Mouse (Mus musculus) spleen, postnatal 36 days (tissue): ENCODE measurements around the gene Galnt16.

Source experiments
- DNase-seq, 2 experiments: peaks; one replicate each; pipeline ENCODE4 v3.0.0; 2022; ENCODE audit warnings: low spot score in 2 of 2, mixed read lengths in 1 of 2

Galnt16 gene

GRCm38 (mm10) chr12:80598236-80598635 lies 80.2 kb downstream of the Galnt16 start:
- no peak for DNase-seq

GRCm38 (mm10) chr12:80598756-80599155 lies 80.7 kb downstream of the Galnt16 start:
- DNase-seq = no peak

- no peak for DNase-seq
Measured at GRCm38 (mm10) chr12:80601597-80602269, 83.7 kb downstream of the Galnt16 start.

GRCm38 (mm10) chr12:80602432-80602831 lies 84.4 kb downstream of the Galnt16 start:
- no peak for DNase-seq

GRCm38 (mm10) chr12:80603566-80603965 lies 85.5 kb downstream of the Galnt16 start:
- no peak for DNase-seq

- DNase-seq = no peak
Measured at GRCm38 (mm10) chr12:80604218-80604617, 86.1 kb downstream of the Galnt16 start.

GRCm38 (mm10) chr12:80608576-80608975 lies 90.5 kb downstream of the Galnt16 start:
- DNase-seq = no peak

GRCm38 (mm10) chr12:80609928-80610327 lies 91.9 kb downstream of the Galnt16 start:
- DNase-seq = no peak

- DNase-seq = no peak
Measured at GRCm38 (mm10) chr12:80612113-80612791, 94.2 kb downstream of the Galnt16 start.

GRCm38 (mm10) chr12:80615371-80616257 lies 97.5 kb downstream of the Galnt16 start:
- no peak for DNase-seq

- no peak for DNase-seq
Measured at GRCm38 (mm10) chr12:80620501-80620900, 102.4 kb downstream of the Galnt16 start.

- no peak for DNase-seq
Measured at GRCm38 (mm10) chr12:80631790-80632189, 113.7 kb downstream of the Galnt16 start.

- peak; percentile 30 to 62 for DNase-seq
Measured at GRCm38 (mm10) chr12:80642725-80643692, 124.9 kb downstream of the Galnt16 start.

GRCm38 (mm10) chr12:80643693-80644505 lies 125.8 kb downstream of the Galnt16 start, which contains the start of the genes Slc39a9 and Erh:
TSS of gene Slc39a9 (plus strand) at chr12:80643883.
TSS of gene Erh (minus strand) at chr12:80644341.
- peak; percentile 92 to 94 for DNase-seq

GRCm38 (mm10) chr12:80644506-80644868 lies 126.4 kb downstream of the Galnt16 start:
- DNase-seq = no peak

GRCm38 (mm10) chr12:80646377-80646776 lies 128.3 kb downstream of the Galnt16 start:
- no peak for DNase-seq

GRCm38 (mm10) chr12:80653951-80654658 lies 136.0 kb downstream of the Galnt16 start:
- DNase-seq = no peak

- no peak for DNase-seq
Measured at GRCm38 (mm10) chr12:80654659-80655025, 136.6 kb downstream of the Galnt16 start.

- no peak for DNase-seq
Measured at GRCm38 (mm10) chr12:80658661-80659060, 140.6 kb downstream of the Galnt16 start.

- DNase-seq = no peak
Measured at GRCm38 (mm10) chr12:80662322-80662721, 144.2 kb downstream of the Galnt16 start.
